Mouse (Mus musculus): ENCODE data around the gene Notch1. TPM values are rescaled to one million over a fixed set of nuclear protein-coding genes. Genes with fewer than 3 reads are reported as not detected.

Gene Notch1
- polyA plus RNA-seq, 1 experiment from 2014 or later, result 14.1 TPM

- 56% methylated on average over 3 of the region's 3 CpGs for WGBS
- H3K36me3 ChIP-seq (ENCODE audit: control insufficient read depth, insufficient read depth, low read length), result no peaks in the 10 kb centered on the region
- H3K4me1 ChIP-seq (ENCODE audit: control insufficient read depth, insufficient read depth, low read length), result peaks cover 16% of the 10 kb centered on the region
- no peak overlapping the region for H3K4me3 ChIP-seq (replicated peaks; ENCODE audit: low read length)
- no peak overlapping the region for H3K9ac ChIP-seq (ENCODE audit: low read length)
- no peak overlapping the region for H3K4me2 ChIP-seq (ENCODE audit: low read depth, low read length)
- H3K27ac ChIP-seq (ENCODE audit: low read length), result peak overlapping the region; percentile 57
- no peak for ATAC-seq (ENCODE audit: insufficient read depth, low FRiP score)
- no peaks in the 10 kb centered on the region for H3K9me3 ChIP-seq (replicated peaks; ENCODE audit: control insufficient read depth, low read length)
- H3K27me3 ChIP-seq (ENCODE audit: control insufficient read depth, insufficient read depth, low read length), result no peaks in the 10 kb centered on the region
These were observed 34.3 kb upstream of the Notch1 start for GRCm38 (mm10) chr2:26550777-26551176.

- no peaks in the 10 kb centered on the region for H3K27me3 ChIP-seq (ENCODE audit: control insufficient read depth, insufficient read depth, low read length)
- peaks cover 16% of the 10 kb centered on the region for H3K4me1 ChIP-seq (ENCODE audit: control insufficient read depth, insufficient read depth, low read length)
- no peak overlapping the region for H3K4me3 ChIP-seq (replicated peaks; ENCODE audit: low read length)
- H3K36me3 ChIP-seq (ENCODE audit: control insufficient read depth, insufficient read depth, low read length), result no peaks in the 10 kb centered on the region
- WGBS, result 47% methylated on average over 3 of the region's 3 CpGs
- H3K9me3 ChIP-seq (replicated peaks; ENCODE audit: control insufficient read depth, low read length), result no peaks in the 10 kb centered on the region
- H3K4me2 ChIP-seq (ENCODE audit: low read depth, low read length), result no peak overlapping the region
- no peak for ATAC-seq (ENCODE audit: insufficient read depth, low FRiP score)
- H3K9ac ChIP-seq (ENCODE audit: low read length), result 0 out of 2 replicates have a peak overlapping the region, but pooled peaks have one; percentile 36
- peak overlapping the region; percentile 55; the same call in 1 of the 2 replicates for H3K27ac ChIP-seq (ENCODE audit: low read length)
These were observed 33.7 kb upstream of the Notch1 start for GRCm38 (mm10) chr2:26550205-26550604.

GRCm38 (mm10) chr2:26549801-26550200, 33.3 kb upstream of the Notch1 start:
- Histone ChIP-seq H3K27ac (ENCODE audit: low read length) (peak overlapping the region; percentile 55; the same call in 1 of the 2 replicates), H3K4me2 (ENCODE audit: low read depth, low read length) (no peak overlapping the region)
- no peak for ATAC-seq (ENCODE audit: insufficient read depth, low FRiP score)

GRCm38 (mm10) chr2:26547481-26547880, 31.0 kb upstream of the Notch1 start:
- no peaks in the 10 kb centered on the region for H3K36me3 ChIP-seq (ENCODE audit: control insufficient read depth, insufficient read depth, low read length)
- no peak overlapping the region for H3K9ac ChIP-seq (ENCODE audit: low read length)
- WGBS, result 42% methylated on average over 2 of the region's 2 CpGs
- H3K4me3 ChIP-seq (replicated peaks; ENCODE audit: low read length), result no peak overlapping the region
- H3K4me2 ChIP-seq (ENCODE audit: low read depth, low read length), result no peak overlapping the region
- no peaks in the 10 kb centered on the region for H3K9me3 ChIP-seq (replicated peaks; ENCODE audit: control insufficient read depth, low read length)
- no peaks in the 10 kb centered on the region for H3K27me3 ChIP-seq (ENCODE audit: control insufficient read depth, insufficient read depth, low read length)
- peak; percentile 38; the same call in 1 of the 2 replicates for ATAC-seq (ENCODE audit: insufficient read depth, low FRiP score)
- peak overlapping the region; percentile 55 for H3K27ac ChIP-seq (ENCODE audit: low read length)
- peaks cover 22% of the 10 kb centered on the region for H3K4me1 ChIP-seq (ENCODE audit: control insufficient read depth, insufficient read depth, low read length)

More at GRCm38 (mm10) chr2:26549801-26550200, 33.3 kb upstream of the Notch1 start:
- Histone ChIP-seq H3K9me3 (replicated peaks; ENCODE audit: control insufficient read depth, low read length) (no peaks in the 10 kb centered on the region), H3K9ac (ENCODE audit: low read length) (no peak overlapping the region), H3K4me3 (replicated peaks; ENCODE audit: low read length) (no peak overlapping the region), H3K4me1 (ENCODE audit: control insufficient read depth, insufficient read depth, low read length) (peaks cover 16% of the 10 kb centered on the region), H3K27me3 (ENCODE audit: control insufficient read depth, insufficient read depth, low read length) (no peaks in the 10 kb centered on the region), H3K36me3 (ENCODE audit: control insufficient read depth, insufficient read depth, low read length) (no peaks in the 10 kb centered on the region)
- whole genome bisulfite sequencing, result 68% methylated on average over 10 of the region's 10 CpGs

GRCm38 (mm10) chr2:26544265-26544664, 27.8 kb upstream of the Notch1 start:
- ATAC-seq (ENCODE audit: insufficient read depth, low FRiP score), result no peak
- 49% methylated on average over 3 of the region's 3 CpGs for WGBS
- H3K9me3 ChIP-seq (replicated peaks; ENCODE audit: control insufficient read depth, low read length), result no peaks in the 10 kb centered on the region
- H3K36me3 ChIP-seq (ENCODE audit: control insufficient read depth, insufficient read depth, low read length), result no peaks in the 10 kb centered on the region
- no peak overlapping the region for H3K4me3 ChIP-seq (replicated peaks; ENCODE audit: low read length)
- peaks cover 16% of the 10 kb centered on the region for H3K4me1 ChIP-seq (ENCODE audit: control insufficient read depth, insufficient read depth, low read length)
- H3K27me3 ChIP-seq (ENCODE audit: control insufficient read depth, insufficient read depth, low read length), result no peaks in the 10 kb centered on the region
- no peak overlapping the region for H3K27ac ChIP-seq (ENCODE audit: low read length)
- H3K9ac ChIP-seq (ENCODE audit: low read length), result no peak overlapping the region
- no peak overlapping the region for H3K4me2 ChIP-seq (ENCODE audit: low read depth, low read length)

GRCm38 (mm10) chr2:26543768-26544167, 27.3 kb upstream of the Notch1 start:
- Histone ChIP-seq H3K4me2 (ENCODE audit: low read depth, low read length) (no peak overlapping the region), H3K9me3 (replicated peaks; ENCODE audit: control insufficient read depth, low read length) (no peaks in the 10 kb centered on the region), H3K9ac (ENCODE audit: low read length) (no peak overlapping the region), H3K27me3 (ENCODE audit: control insufficient read depth, insufficient read depth, low read length) (no peaks in the 10 kb centered on the region), H3K4me1 (ENCODE audit: control insufficient read depth, insufficient read depth, low read length) (peaks cover 16% of the 10 kb centered on the region), H3K4me3 (replicated peaks; ENCODE audit: low read length) (no peak overlapping the region), H3K36me3 (ENCODE audit: control insufficient read depth, insufficient read depth, low read length) (no peaks in the 10 kb centered on the region), H3K27ac (ENCODE audit: low read length) (no peak overlapping the region)
- no peak for ATAC-seq (ENCODE audit: insufficient read depth, low FRiP score)
- WGBS, result 80% methylated on average over 8 of the region's 8 CpGs

- Histone ChIP-seq H3K9ac (ENCODE audit: low read length) (no peak overlapping the region), H3K4me2 (ENCODE audit: low read depth, low read length) (no peak overlapping the region), H3K27me3 (ENCODE audit: control insufficient read depth, insufficient read depth, low read length) (no peaks in the 10 kb centered on the region), H3K4me1 (ENCODE audit: control insufficient read depth, insufficient read depth, low read length) (peaks cover 16% of the 10 kb centered on the region), H3K36me3 (ENCODE audit: control insufficient read depth, insufficient read depth, low read length) (no peaks in the 10 kb centered on the region), H3K4me3 (replicated peaks; ENCODE audit: low read length) (no peak overlapping the region), H3K9me3 (replicated peaks; ENCODE audit: control insufficient read depth, low read length) (no peaks in the 10 kb centered on the region), H3K27ac (ENCODE audit: low read length) (no peak overlapping the region)
- WGBS, result 62% methylated on average over 4 of the region's 4 CpGs
- no peak for ATAC-seq (ENCODE audit: insufficient read depth, low FRiP score)
These were observed 26.7 kb upstream of the Notch1 start for GRCm38 (mm10) chr2:26543155-26543554.

GRCm38 (mm10) chr2:26541258-26541910, 24.9 kb upstream of the Notch1 start:
- Histone ChIP-seq H3K36me3 (ENCODE audit: control insufficient read depth, insufficient read depth, low read length) (no peaks in the 10 kb centered on the region), H3K4me2 (ENCODE audit: low read depth, low read length) (no peak overlapping the region), H3K9ac (ENCODE audit: low read length) (no peak overlapping the region), H3K9me3 (replicated peaks; ENCODE audit: control insufficient read depth, low read length) (no peaks in the 10 kb centered on the region), H3K4me3 (replicated peaks; ENCODE audit: low read length) (no peak overlapping the region), H3K27ac (ENCODE audit: low read length) (0 out of 2 replicates have a peak overlapping the region, but pooled peaks have one; percentile 9), H3K27me3 (ENCODE audit: control insufficient read depth, insufficient read depth, low read length) (no peaks in the 10 kb centered on the region), H3K4me1 (ENCODE audit: control insufficient read depth, insufficient read depth, low read length) (peaks cover 16% of the 10 kb centered on the region)
- no peak for ATAC-seq (ENCODE audit: insufficient read depth, low FRiP score)
- 34% methylated on average over 9 of the region's 9 CpGs for WGBS

- H3K9me3 ChIP-seq (replicated peaks; ENCODE audit: control insufficient read depth, low read length), result no peaks in the 10 kb centered on the region
- H3K36me3 ChIP-seq (ENCODE audit: control insufficient read depth, insufficient read depth, low read length), result no peaks in the 10 kb centered on the region
- no peak overlapping the region for H3K4me2 ChIP-seq (ENCODE audit: low read depth, low read length)
- H3K27me3 ChIP-seq (ENCODE audit: control insufficient read depth, insufficient read depth, low read length), result no peaks in the 10 kb centered on the region
- ATAC-seq (ENCODE audit: insufficient read depth, low FRiP score), result no peak
- H3K4me1 ChIP-seq (ENCODE audit: control insufficient read depth, insufficient read depth, low read length), result peaks cover 16% of the 10 kb centered on the region
- WGBS, result 41% methylated on average over 7 of the region's 7 CpGs
- no peak overlapping the region for H3K27ac ChIP-seq (ENCODE audit: low read length)
- no peak overlapping the region for H3K9ac ChIP-seq (ENCODE audit: low read length)
- H3K4me3 ChIP-seq (replicated peaks; ENCODE audit: low read length), result no peak overlapping the region
These were observed 24.3 kb upstream of the Notch1 start for GRCm38 (mm10) chr2:26540721-26541120.
